Mouse (Mus musculus): Measurements from ENCODE around the gene Wfikkn2.

The Wfikkn2 gene

DNA sequence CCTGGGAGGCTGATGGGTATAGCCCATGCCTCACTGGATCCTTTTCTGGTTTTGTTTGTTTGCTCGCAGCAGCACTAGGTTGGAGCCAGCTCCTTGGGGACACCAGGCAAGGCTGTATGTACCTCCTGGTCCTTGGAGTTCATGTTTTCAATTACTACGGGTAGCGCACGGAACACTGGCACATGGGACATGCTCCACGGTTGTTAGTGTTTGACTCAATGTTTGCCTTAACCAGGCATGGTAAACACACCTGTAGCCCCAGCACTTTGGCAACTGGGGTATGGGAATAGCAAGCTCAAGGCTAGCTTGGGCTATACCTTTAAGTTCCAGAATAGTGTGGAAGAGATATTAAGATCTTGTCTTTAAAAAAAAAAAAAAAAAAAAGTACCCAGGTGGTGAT lies 55.1 kb downstream of the Wfikkn2 start:
- no peak for DNase-seq (ENCODE audit: low read depth)

- DNase-seq (ENCODE audit: low read depth), result peak; percentile 87
These were observed 56.2 kb downstream of the Wfikkn2 start for GRCm38 (mm10) chr11:94189579-94189978.
